Mouse (Mus musculus) lung, embryonic 16.5 days (tissue): ENCODE measurements around the gene Spef1. TPM values are rescaled to one million over a fixed set of nuclear protein-coding genes. Genes with fewer than 3 reads are reported as not detected.

ENCODE experiments used
- ATAC-seq: fragments of 200-750 bp; cut with Nextera tagmentation; 2 replicates; pipeline ENCODE4 v1.8.0; 2017; ENCODE audit warnings: low read depth, mild to moderate bottlenecking, moderate library complexity
- H3K27ac ChIP-seq: fragments of 300-500 bp; sonication (generic); 2 replicates; pipeline ENCODE4 v1.5.1; 2014; ENCODE audit warnings: mild to moderate bottlenecking, control low read depth, low read length
- H3K27me3 ChIP-seq: fragments of 300-500 bp; sonication (generic); 2 replicates; pipeline ENCODE4 v1.6.1; 2014; ENCODE audit warnings: low read depth, low read length, mixed read lengths; ENCODE audit not compliant: control insufficient read depth, insufficient read depth
- H3K36me3 ChIP-seq: fragments of 300-500 bp; sonication (generic); 2 replicates; pipeline ENCODE4 v1.6.1; 2014; ENCODE audit warnings: low read length; ENCODE audit not compliant: control insufficient read depth, insufficient read depth
- H3K4me1 ChIP-seq: fragments of 300-500 bp; sonication (generic); replicated peaks from 2 replicates; pipeline ENCODE4 v1.6.1; 2014; ENCODE audit warnings: low read length, mixed read lengths; ENCODE audit not compliant: control insufficient read depth, insufficient read depth
- H3K4me2 ChIP-seq: fragments of 300-500 bp; sonication (generic); 2 replicates; pipeline ENCODE4 v1.6.1; 2014; ENCODE audit warnings: low read depth, low read length, control low read depth
- H3K4me3 ChIP-seq: fragments of 300-500 bp; sonication (generic); 2 replicates; pipeline ENCODE4 v1.5.1; 2014; ENCODE audit warnings: mild to moderate bottlenecking, low read length, control low read depth
- H3K9ac ChIP-seq: fragments of 300-500 bp; sonication (generic); 2 replicates; pipeline ENCODE4 v1.6.1; 2014; ENCODE audit warnings: low read length, control low read depth
- H3K9me3 ChIP-seq: fragments of 300-500 bp; sonication (generic); 2 replicates; pipeline ENCODE4 v1.6.1; 2016; ENCODE audit warnings: low read length; ENCODE audit not compliant: control insufficient read depth
- WGBS: fragments of 180-500 bp; shearing (Covaris S2); extraction: QIAGEN DNeasy Blood & Tissue Kit; methylation state at CpG from one replicate; pipeline ENCODE4 v1.1.7; 2014; 5-methylcytosine and 5-hydroxymethylcytosine counted together
- polyA plus RNA-seq: library from polyadenylated mRNA; unstranded; fragments of >200 nt; fragmentation: Nextera tagmentation; extraction: Ambion mirVana; gene quantifications from 2 replicates; pipeline ENCODE4 v1.2.1, GENCODE M21; 2015

Gene Spef1
- polyA plus RNA-seq, 1 experiment from 2014 or later: 6.5 TPM

GRCm38 (mm10) chr2:131170936-131171335, 16.1 kb downstream of the Spef1 start:
- H3K9me3 ChIP-seq: no peaks in the 10 kb centered on the region
- no peak for ATAC-seq
- H3K4me2 ChIP-seq: peak overlapping the region; percentile 49; the same call in 1 of the 2 replicates
- no peak overlapping the region for H3K27ac ChIP-seq
- 24% methylated on average over 9 of the region's 9 CpGs for WGBS
- H3K4me3 ChIP-seq: peak overlapping the region; percentile 28
- peaks cover 26% of the 10 kb centered on the region for H3K27me3 ChIP-seq
- peaks cover 20% of the 10 kb centered on the region for H3K4me1 ChIP-seq
- peak overlapping the region; percentile 54 for H3K9ac ChIP-seq
- H3K36me3 ChIP-seq: peaks cover under 1% of the 10 kb centered on the region; the same call in 1 of the 2 replicates

GRCm38 (mm10) chr2:131168914-131169313, 18.2 kb downstream of the Spef1 start:
- Histone ChIP-seq H3K9me3 (no peaks in the 10 kb centered on the region), H3K4me3 (no peak overlapping the region), H3K27ac (no peak overlapping the region), H3K4me2 (no peak overlapping the region), H3K9ac (no peak overlapping the region), H3K27me3 (peaks cover 26% of the 10 kb centered on the region), H3K4me1 (peaks cover 4% of the 10 kb centered on the region; the same call in 1 of the 2 replicates), H3K36me3 (no peaks in the 10 kb centered on the region)
- peak; percentile 18; the same call in 1 of the 2 replicates for ATAC-seq
- WGBS: 68% methylated on average over 1 of the region's 1 CpGs

GRCm38 (mm10) chr2:131167984-131168383, 19.1 kb downstream of the Spef1 start:
- WGBS: 73% methylated on average over 6 of the region's 6 CpGs

GRCm38 (mm10) chr2:131166172-131166571, 20.9 kb downstream of the Spef1 start:
- Histone ChIP-seq H3K36me3 (no peaks in the 10 kb centered on the region), H3K4me3 (no peak overlapping the region), H3K4me1 (no peaks in the 10 kb centered on the region), H3K27ac (no peak overlapping the region), H3K4me2 (no peak overlapping the region), H3K27me3 (peaks cover 8% of the 10 kb centered on the region; the same call in 1 of the 2 replicates), H3K9ac (no peak overlapping the region), H3K9me3 (no peaks in the 10 kb centered on the region)
- no peak for ATAC-seq
- WGBS: 87% methylated on average over 2 of the region's 2 CpGs

More at GRCm38 (mm10) chr2:131167984-131168383, 19.1 kb downstream of the Spef1 start:
- H3K36me3 ChIP-seq: no peaks in the 10 kb centered on the region
- H3K4me3 ChIP-seq: no peak overlapping the region
- no peak for ATAC-seq
- H3K4me1 ChIP-seq: 0 out of 2 replicates have a peak, but pooled peaks cover 4% of the 10 kb centered on the region
- H3K4me2 ChIP-seq: no peak overlapping the region
- no peak overlapping the region for H3K27ac ChIP-seq
- H3K27me3 ChIP-seq: peaks cover 26% of the 10 kb centered on the region
- H3K9me3 ChIP-seq: no peaks in the 10 kb centered on the region
- no peak overlapping the region for H3K9ac ChIP-seq

GRCm38 (mm10) chr2:131163924-131164323, 23.2 kb downstream of the Spef1 start:
- Histone ChIP-seq H3K27me3 (no peaks in the 10 kb centered on the region), H3K36me3 (no peaks in the 10 kb centered on the region), H3K4me1 (peaks cover 6% of the 10 kb centered on the region), H3K9me3 (no peaks in the 10 kb centered on the region), H3K4me2 (no peak overlapping the region), H3K27ac (no peak overlapping the region), H3K9ac (no peak overlapping the region), H3K4me3 (no peak overlapping the region)
- WGBS: 76% methylated on average over 7 of the region's 7 CpGs
- no peak for ATAC-seq

- ATAC-seq: peak; percentile 13; the same call in 1 of the 2 replicates
- H3K27me3 ChIP-seq: no peaks in the 10 kb centered on the region
- peaks cover 10% of the 10 kb centered on the region for H3K4me1 ChIP-seq
- H3K4me3 ChIP-seq: peak overlapping the region; percentile 87
- H3K4me2 ChIP-seq: peak overlapping the region; percentile 82
- H3K27ac ChIP-seq: peak overlapping the region; percentile 86
- H3K9me3 ChIP-seq: no peaks in the 10 kb centered on the region
- under 1% methylated on average over 17 of the region's 17 CpGs for WGBS
- H3K9ac ChIP-seq: peak overlapping the region; percentile 72
- no peaks in the 10 kb centered on the region for H3K36me3 ChIP-seq
Observed at GRCm38 (mm10) chr2:131160671-131161111, 26.4 kb downstream of the Spef1 start.

- Histone ChIP-seq H3K4me1 (peaks cover 10% of the 10 kb centered on the region), H3K9me3 (no peaks in the 10 kb centered on the region), H3K9ac (peak within 1 kb of the TSS; percentile 84), H3K4me2 (peak within 1 kb of the TSS; percentile 93), H3K27me3 (no peaks in the 10 kb centered on the region), H3K36me3 (no peaks in the 10 kb centered on the region), H3K27ac (peak within 1 kb of the TSS; percentile 86), H3K4me3 (peak within 1 kb of the TSS; percentile 87)
- under 1% methylated on average over 54 of the region's 54 CpGs for WGBS
- peak; percentile 98 for ATAC-seq
Observed at GRCm38 (mm10) chr2:131159938-131160581, 27.0 kb downstream of the Spef1 start, which contains the start of gene 1700037H04Rik. Gene 1700037H04Rik (minus strand): TSS chr2:131160081.

- Histone ChIP-seq H3K4me2 (peak overlapping the region; percentile 93), H3K27me3 (no peaks in the 10 kb centered on the region), H3K4me1 (peaks cover 10% of the 10 kb centered on the region), H3K4me3 (peak overlapping the region; percentile 87), H3K36me3 (no peaks in the 10 kb centered on the region), H3K9ac (peak overlapping the region; percentile 84), H3K27ac (peak overlapping the region; percentile 67), H3K9me3 (no peaks in the 10 kb centered on the region)
- under 1% methylated on average over 18 of the region's 18 CpGs for WGBS
- ATAC-seq: peak; percentile 59
Observed at GRCm38 (mm10) chr2:131159491-131159910, 27.6 kb downstream of the Spef1 start.

GRCm38 (mm10) chr2:131156987-131157386, 30.1 kb downstream of the Spef1 start:
- no peaks in the 10 kb centered on the region for H3K27me3 ChIP-seq
- H3K27ac ChIP-seq: no peak overlapping the region
- H3K4me1 ChIP-seq: peaks cover 10% of the 10 kb centered on the region
- no peak for ATAC-seq
- no peak overlapping the region for H3K4me2 ChIP-seq
- H3K36me3 ChIP-seq: 0 out of 2 replicates have a peak, but pooled peaks cover 2% of the 10 kb centered on the region
- no peak overlapping the region for H3K4me3 ChIP-seq
- 82% methylated on average over 7 of the region's 7 CpGs for WGBS
- H3K9me3 ChIP-seq: no peaks in the 10 kb centered on the region
- no peak overlapping the region for H3K9ac ChIP-seq
